Mouse (Mus musculus) bone marrow macrophage, adult 2 months (primary cell): ENCODE results near the gene Cyp4a10. TPM values are rescaled to one million over a fixed set of nuclear protein-coding genes. Genes with fewer than 3 reads are reported as not detected.
"Not testable (repeated sequence)": the region's sequence is repeated elsewhere in the genome, so short reads cannot be mapped to it uniquely, and the experiment has no call there.

Source experiments
- H3K27ac ChIP-seq: 2 replicates; pipeline ENCODE4 v1.5.1; 2012; ENCODE audit warnings: low read depth, low read length; ENCODE audit not compliant: insufficient read depth
- H3K4me1 ChIP-seq: 2 replicates; pipeline ENCODE4 v1.6.1; 2012; ENCODE audit warnings: low read length; ENCODE audit not compliant: control insufficient read depth, insufficient read depth
- H3K4me3 ChIP-seq: 2 replicates; pipeline ENCODE4 v1.5.1; 2012; ENCODE audit warnings: mild to moderate bottlenecking, low read length, moderate library complexity; ENCODE audit not compliant: insufficient read depth
- CTCF ChIP-seq: IDR thresholded peaks from 2 replicates; pipeline ENCODE4 v1.5.1; 2012; ENCODE audit warnings: low read depth, mild to moderate bottlenecking, low read length, moderate library complexity
- POLR2A ChIP-seq: IDR thresholded peaks from 2 replicates; pipeline ENCODE4 v1.6.1; 2012; ENCODE audit warnings: mild to moderate bottlenecking, low read depth, low read length, borderline replicate concordance
- polyA plus RNA-seq: library from polyadenylated mRNA; stranded (reverse); fragments of >200 nt; gene quantifications from 2 replicates; pipeline ENCODE4 v1.2.4, GENCODE M21; 2012; ENCODE audit not compliant: missing spikeins, insufficient read depth, insufficient read length

The Cyp4a10 gene
- polyA plus RNA-seq, 1 experiment = not detected

- Histone ChIP-seq H3K4me1 (no peaks in the 10 kb centered on the region), H3K4me3 (no peak overlapping the region), H3K27ac (no peak overlapping the region)
- no peak for TF ChIP-seq CTCF
- TF ChIP-seq POLR2A = no peak
Observed at GRCm38 (mm10) chr4:115552726-115553125, 34.7 kb downstream of the Cyp4a10 start.

- no peak overlapping the region for H3K27ac ChIP-seq
- no peak overlapping the region for H3K4me3 ChIP-seq
- TF ChIP-seq CTCF (no peak), POLR2A (no peak)
- no peaks in the 10 kb centered on the region for H3K4me1 ChIP-seq
Observed at GRCm38 (mm10) chr4:115555513-115555912, 37.4 kb downstream of the Cyp4a10 start.

DNA sequence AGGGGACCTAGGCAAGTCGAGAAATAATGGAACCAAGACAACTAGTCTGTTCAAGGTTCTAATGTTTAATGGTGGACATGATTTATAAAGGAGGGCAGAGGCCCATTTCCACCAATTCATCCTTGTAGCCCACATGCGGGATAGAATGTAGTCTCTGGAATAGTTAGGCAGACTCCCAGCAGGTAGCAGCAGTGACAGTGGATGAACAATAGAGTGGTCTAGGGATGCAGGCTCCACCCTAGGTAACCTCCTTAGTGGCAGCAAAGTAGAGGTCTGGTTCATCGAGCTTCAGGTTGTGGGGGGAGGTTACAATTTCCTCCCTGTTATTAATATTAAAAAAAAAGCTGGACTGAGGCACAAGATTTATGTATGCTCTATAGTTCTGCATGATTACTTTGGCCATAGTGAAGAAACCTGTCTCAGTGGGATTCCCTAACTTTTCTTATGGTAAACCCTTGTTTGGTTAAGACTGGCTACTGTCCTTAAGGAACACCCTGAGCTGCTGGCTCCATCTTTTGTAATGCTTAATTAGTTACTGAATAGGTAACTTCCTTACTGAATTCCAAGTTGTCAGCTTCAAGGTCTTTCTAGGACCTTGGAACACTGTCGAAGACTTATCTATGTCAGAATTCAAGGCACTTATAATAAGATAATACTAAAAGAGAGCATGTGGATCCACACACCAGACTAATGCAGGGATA, 39.9 kb downstream of the Cyp4a10 start:
- Histone ChIP-seq H3K4me1 (no peaks in the 10 kb centered on the region), H3K27ac (no peak overlapping the region), H3K4me3 (no peak overlapping the region)
- TF ChIP-seq CTCF (no peak), POLR2A (no peak)

GRCm38 (mm10) chr4:115561236-115561635, 43.2 kb downstream of the Cyp4a10 start:
- H3K4me1 ChIP-seq, H3K4me3 ChIP-seq, H3K27ac ChIP-seq: not testable (repeated sequence)

DNA sequence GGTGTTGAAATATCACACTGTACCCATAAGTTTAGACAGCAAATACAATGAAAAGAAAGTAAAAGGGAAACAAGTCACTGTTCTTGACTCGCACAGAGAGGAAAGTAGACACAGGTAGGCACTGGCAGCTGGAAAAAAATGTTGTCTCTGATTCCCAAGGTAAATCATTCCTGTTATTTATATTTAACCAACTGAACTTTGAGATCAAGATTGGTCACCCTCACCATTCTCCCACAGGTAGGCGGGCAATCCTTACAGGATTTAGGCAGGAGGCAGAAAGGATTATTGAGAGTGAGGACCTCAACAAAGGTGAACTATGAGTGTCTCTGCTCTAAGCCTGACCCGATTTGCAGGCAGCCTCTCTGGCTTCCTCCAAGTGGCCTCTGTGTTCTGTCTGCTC, 45.3 kb downstream of the Cyp4a10 start, which contains the start of gene Cyp4a31:
Gene Cyp4a31, plus strand, starts transcription at position 249 of the 400 bp plus-strand sequence.
- TF ChIP-seq CTCF (no peak), POLR2A (no peak)
- no peak within 1 kb of the TSS for H3K4me3 ChIP-seq
- H3K27ac ChIP-seq = no peak within 1 kb of the TSS
- no peaks in the 10 kb centered on the region for H3K4me1 ChIP-seq

GRCm38 (mm10) chr4:115564469-115565225, 46.6 kb downstream of the Cyp4a10 start:
- not testable (repeated sequence) for H3K4me3 ChIP-seq, H3K27ac ChIP-seq

GRCm38 (mm10) chr4:115575255-115575654, 57.2 kb downstream of the Cyp4a10 start:
- TF ChIP-seq CTCF (no peak), POLR2A (no peak)
- H3K4me3 ChIP-seq = no peak overlapping the region
- no peaks in the 10 kb centered on the region for H3K4me1 ChIP-seq

More at GRCm38 (mm10) chr4:115564469-115565225, 46.6 kb downstream of the Cyp4a10 start:
- H3K4me1 ChIP-seq = not testable (repeated sequence)

DNA sequence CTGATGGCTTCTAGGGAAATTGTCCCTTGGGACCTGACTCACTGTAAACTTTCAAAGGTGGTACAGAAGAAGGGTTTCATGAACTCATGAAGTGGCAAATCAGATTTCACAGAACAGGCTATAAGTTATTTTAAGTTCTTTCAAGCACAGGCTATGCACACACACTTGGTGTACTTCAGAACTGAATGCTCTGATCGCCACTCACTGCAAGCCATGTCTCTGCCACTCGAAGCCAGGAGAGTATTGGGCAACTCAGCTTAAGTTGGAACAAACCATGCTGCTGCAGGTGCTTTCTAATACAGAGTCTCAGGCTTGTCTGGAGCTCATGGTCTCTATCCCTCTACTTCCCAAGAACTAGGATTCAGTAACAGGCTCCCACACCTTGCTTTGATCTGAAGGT, 57.7 kb downstream of the Cyp4a10 start:
- Histone ChIP-seq H3K27ac (no peak overlapping the region), H3K4me3 (no peak overlapping the region), H3K4me1 (no peaks in the 10 kb centered on the region)
- TF ChIP-seq POLR2A (no peak), CTCF (no peak)

More at GRCm38 (mm10) chr4:115575255-115575654, 57.2 kb downstream of the Cyp4a10 start:
- no peak overlapping the region for H3K27ac ChIP-seq

GRCm38 (mm10) chr4:115583036-115583435, 65.0 kb downstream of the Cyp4a10 start:
- Histone ChIP-seq H3K27ac (no peak overlapping the region), H3K4me1 (no peaks in the 10 kb centered on the region), H3K4me3 (no peak overlapping the region)
- no peak for TF ChIP-seq POLR2A
- no peak for TF ChIP-seq CTCF

Other genes starting within 250 kb of the Cyp4a10 start
- not detected in 2 replicates for gene Cyp4a12a, start 219.2 kb upstream of the Cyp4a10 start, polyA plus RNA-seq
- gene Cyp4a12b, start 106.6 kb upstream of the Cyp4a10 start, polyA plus RNA-seq = not detected in 2 replicates
- gene Cyp4a30b, start 65.7 kb upstream of the Cyp4a10 start, polyA plus RNA-seq = not detected in 2 replicates
- not detected in 2 replicates for gene Cyp4a14, start 22.1 kb upstream of the Cyp4a10 start, polyA plus RNA-seq
- not detected in 2 replicates for gene Cyp4a31, start 45.4 kb downstream of the Cyp4a10 start, polyA plus RNA-seq
- gene Cyp4a32, start 82.7 kb downstream of the Cyp4a10 start, polyA plus RNA-seq = not detected in 2 replicates
- not detected in 2 replicates for gene Cyp4b1, start 129.5 kb downstream of the Cyp4a10 start, polyA plus RNA-seq
- gene Efcab14, start 219.5 kb downstream of the Cyp4a10 start, polyA plus RNA-seq = 30.9 and 42.8 TPM in 2 replicates